Mouse (Mus musculus) left cerebral cortex, adult 8-10 months (tissue): ENCODE measurements at regions not wholly inside any gene's neighbourhood (a gene's known extent, or its start where the extent isn't known, plus 50 kb on each side); places are given as distances from the start of the nearest gene placed in this dataset.

Experiments used
- DNase-seq, 2 experiments: peaks; one replicate each; pipeline ENCODE4 v3.0.0; 2022; ENCODE audit warnings: low spot score in 2 of 2

DNA sequence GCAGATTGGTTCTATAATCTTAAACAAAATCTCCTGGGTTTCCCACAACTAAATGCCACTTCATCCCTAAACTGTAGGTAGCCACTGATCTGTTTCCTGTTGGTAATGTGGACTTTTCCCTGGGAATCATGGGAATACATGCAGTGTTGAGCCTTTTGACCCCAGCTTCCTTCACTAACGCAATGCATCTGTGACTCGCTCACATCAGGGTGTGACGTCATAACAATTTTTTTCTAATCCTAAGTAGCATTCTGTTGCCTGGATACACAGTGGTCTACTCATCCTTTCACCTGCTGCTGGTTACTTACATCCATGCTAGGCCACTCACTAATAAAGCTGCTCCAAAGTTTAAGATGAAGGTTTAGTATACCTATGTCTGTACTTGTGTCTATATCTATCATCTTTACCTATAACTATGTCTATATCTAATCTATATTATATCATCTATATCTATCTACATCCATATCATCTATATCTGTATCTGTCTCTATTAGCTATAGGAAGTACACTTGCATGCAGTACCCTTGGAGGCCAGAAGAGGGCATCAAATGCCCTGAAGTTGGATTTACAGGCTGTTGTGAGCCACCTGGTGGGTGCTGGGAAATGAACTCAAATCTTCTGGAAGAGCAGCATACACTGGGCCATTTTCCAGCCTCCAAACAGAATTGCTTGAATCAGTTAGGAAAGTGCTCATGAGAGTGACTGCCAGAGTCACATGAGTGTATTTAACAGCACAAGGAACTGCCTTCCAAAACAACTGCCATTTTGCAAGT, 157.5 kb upstream of the Rpl34 start:
- DNase-seq = no peak

DNA sequence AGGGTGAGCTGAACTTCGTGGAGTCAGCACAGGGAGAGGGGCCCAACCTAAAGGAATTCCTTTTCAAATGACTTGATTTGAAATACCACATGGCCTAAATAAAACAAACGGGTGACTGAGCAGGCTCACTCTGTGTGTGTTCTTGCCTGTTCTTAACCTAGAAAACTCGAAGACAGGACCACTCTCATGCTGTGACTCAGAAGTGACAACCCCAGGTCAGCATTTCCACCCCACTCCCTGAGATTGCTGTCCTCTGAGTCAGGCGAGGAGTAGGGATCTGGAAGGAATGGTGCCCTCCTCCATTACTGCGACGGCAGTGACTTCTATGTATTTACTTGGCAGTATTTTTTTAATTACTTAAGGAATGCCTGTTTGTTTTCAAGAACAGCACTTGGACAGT, 155.8 kb upstream of the Rpl34 start:
- DNase-seq = no peak

DNA sequence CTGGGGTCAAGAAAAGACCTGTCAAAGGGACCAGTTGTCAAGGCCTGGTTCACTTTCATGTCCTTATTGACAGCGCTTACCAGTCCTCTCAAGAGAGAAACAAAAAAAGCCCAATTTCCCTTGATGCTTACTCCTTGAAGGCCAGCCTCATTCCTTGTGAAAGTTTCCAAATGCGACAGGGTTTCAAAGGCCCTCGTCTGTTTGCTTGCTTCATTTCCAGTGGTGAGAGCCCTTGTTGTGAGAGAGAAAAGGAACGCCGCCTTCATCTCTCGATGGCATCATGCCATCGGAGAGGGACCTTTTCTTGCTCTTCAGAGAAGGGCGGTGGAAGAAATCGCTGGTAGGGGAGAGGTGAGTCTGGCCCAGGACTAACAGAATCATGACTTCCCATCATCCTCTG, 154.2 kb upstream of the Rpl34 start:
- DNase-seq = no peak

DNA sequence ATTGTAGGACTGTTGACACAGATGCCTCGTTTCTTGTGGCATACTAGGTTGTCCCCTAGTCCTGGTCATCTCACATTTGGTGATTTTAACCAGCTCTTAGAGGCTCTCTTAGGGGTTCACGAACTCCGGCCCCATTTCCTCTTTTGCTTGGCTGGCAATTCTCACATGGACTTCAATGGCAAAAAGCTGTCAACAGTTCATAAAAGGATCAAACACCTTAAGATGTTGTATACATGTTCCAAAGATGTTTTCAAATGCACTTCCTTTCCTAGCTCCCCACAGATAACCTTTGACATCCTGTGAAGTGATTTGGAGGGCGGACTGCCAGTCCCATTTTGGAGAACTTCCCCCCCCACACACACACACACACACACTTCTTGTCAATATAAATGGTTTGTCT, 153.7 kb upstream of the Rpl34 start:
- DNase-seq = no peak

DNA sequence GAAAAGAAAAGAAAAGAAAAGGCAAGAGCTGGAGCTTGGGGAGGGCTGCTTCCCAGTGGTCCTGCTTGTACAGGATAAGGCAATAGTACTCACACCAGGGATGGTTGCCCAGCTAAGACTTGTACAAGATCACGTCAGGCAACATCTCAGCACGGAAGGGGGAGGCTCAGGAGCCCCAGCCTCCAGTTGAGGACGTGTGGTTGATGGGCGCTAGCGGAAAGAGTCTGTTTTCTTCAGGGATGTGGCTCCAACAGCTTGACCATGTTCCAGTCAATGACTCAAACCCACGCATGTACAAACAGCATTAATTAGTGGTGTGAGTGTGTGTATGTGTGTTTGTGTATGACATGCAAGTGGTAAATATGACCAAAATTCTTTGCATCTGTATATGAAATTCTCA, 153.1 kb upstream of the Rpl34 start:
- DNase-seq = no peak

- no peak for DNase-seq
Observed at GRCm38 (mm10) chr3:130880482-130880881, 150.3 kb upstream of the Rpl34 start.

DNA sequence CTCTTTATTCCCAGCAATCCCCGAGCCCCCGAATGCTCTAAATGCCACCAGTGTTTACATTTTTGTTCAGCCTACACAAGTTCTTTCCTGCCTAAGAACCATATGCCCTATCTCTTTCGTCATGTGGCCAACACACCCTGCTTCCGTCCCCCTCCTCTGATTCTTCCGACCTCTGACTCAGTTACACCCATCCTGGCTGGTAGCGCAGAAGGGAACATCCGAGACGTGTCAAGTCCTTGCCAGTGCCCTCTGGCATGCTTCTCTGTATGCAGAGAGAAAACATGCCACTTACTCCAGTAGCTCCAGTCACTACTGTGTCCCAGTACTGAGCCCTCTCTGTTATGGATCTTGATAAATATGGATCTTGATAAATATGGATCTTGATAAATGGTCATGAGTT, 149.3 kb upstream of the Rpl34 start:
- no peak for DNase-seq

- DNase-seq = no peak
Observed at GRCm38 (mm10) chr3:130878834-130879233, 148.6 kb upstream of the Rpl34 start.

- no peak for DNase-seq
Observed at GRCm38 (mm10) chr3:130877981-130878380, 147.8 kb upstream of the Rpl34 start.

- DNase-seq = no peak
Observed at GRCm38 (mm10) chr3:130873745-130874144, 143.5 kb upstream of the Rpl34 start.

DNA sequence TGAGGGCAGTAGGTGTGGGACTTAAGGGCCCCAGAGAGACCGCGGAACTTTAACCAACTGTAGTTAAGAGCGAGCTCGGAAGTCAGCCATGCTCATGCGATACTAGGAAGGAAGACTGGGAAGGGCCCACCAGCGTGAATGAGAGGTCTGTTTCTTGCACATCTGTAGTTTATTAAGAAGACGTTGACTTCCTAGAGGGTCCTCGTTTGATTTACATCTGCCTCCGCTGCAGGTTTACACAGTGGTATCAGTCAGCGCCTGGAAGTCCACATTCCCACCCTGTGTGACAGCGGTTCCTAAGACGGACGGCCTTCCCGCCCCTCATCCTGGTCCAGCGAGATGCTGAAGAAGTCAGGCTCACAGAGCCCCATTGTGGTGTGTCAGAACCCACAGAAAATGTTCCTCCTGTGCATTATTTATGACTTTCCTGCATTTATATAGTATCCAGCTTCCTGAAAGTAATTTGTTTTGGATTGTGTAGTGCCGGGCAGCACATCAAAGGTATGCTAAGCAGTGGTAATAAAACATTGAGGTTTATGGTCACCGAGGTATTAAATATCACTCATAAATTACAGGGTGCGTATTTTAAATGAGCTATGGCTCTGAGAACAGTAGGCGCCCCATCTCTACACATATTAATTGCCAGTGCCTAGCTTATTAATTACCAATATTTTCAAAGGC, 136.9 kb upstream of the Rpl34 start:
- DNase-seq = no peak

GRCm38 (mm10) chr3:130864783-130865182, 134.6 kb upstream of the Rpl34 start:
- no peak for DNase-seq

- no peak for DNase-seq
Observed at GRCm38 (mm10) chr3:130863376-130863775, 133.2 kb upstream of the Rpl34 start.

GRCm38 (mm10) chr3:130860315-130860714, 130.1 kb upstream of the Rpl34 start:
- no peak for DNase-seq

DNA sequence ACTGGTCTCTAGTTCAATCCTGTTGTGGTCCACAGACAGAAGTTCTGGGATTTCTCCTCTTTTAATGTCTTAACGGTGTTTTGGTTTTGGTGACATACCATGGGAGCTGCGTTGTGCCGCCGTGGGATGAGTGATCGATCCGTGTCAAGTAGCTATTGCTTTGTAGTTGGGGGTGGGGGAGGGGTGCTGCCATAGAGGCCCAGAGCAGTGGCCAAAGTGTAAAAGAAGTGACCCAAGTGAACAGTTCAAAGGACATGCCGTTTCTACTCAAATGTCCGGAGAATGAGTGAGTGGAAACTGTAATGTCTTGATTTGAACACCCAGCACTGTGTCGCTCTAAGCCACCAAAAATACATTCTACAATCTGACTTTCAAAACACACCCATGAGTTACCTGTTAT, 123.7 kb upstream of the Rpl34 start:
- DNase-seq = no peak

GRCm38 (mm10) chr3:130850766-130851308, 120.6 kb upstream of the Rpl34 start:
- DNase-seq = no peak

- DNase-seq = no peak
Observed at GRCm38 (mm10) chr3:130841755-130842154, 111.6 kb upstream of the Rpl34 start.

DNA sequence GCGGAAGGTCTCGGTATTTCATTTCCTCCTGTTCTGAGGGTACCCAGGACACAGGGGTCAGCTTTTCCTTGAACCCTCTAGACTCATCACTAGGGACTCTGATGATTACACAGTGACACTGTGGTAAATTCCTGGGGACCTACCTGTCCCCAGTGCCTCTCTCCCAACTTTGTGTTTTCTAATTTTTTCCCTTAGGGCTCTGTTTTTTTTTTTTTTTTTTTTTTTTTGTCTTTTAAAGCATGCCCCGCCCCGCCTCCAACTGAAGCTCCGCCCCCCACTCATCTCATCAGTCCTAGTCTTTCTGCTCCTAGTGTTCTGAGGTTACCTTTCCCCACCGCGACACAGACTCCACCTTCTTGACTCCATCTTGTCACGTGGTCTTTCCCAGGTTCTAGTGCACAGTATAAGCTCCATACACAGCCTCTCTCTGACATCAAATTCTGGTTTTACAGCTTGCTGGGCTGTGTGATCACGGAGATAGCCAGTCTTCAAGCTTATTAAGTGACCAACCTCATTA, 109.8 kb upstream of the Rpl34 start:
- DNase-seq = no peak

GRCm38 (mm10) chr3:130838626-130839422, 108.6 kb upstream of the Rpl34 start:
- DNase-seq = no peak

DNA sequence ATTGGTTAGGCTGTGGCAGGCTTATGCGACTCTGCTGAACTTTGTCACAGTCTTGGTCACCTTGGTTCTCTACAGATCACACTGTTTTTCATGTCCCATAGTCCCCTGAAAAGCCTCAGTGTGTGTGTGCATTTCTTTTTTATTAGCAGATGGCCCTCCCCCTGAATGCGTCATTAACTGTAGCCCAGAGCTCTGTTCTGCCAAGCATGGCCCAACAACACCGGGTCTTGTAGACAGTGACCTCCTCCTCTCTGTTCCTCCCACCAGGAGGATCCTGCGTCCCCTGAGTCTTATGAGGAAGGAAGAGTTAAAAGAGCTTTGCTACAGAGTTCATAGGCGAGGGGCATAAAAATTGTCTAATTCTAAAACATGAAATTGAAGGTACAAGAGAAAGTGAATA, 103.5 kb upstream of the Rpl34 start:
- no peak for DNase-seq

DNA sequence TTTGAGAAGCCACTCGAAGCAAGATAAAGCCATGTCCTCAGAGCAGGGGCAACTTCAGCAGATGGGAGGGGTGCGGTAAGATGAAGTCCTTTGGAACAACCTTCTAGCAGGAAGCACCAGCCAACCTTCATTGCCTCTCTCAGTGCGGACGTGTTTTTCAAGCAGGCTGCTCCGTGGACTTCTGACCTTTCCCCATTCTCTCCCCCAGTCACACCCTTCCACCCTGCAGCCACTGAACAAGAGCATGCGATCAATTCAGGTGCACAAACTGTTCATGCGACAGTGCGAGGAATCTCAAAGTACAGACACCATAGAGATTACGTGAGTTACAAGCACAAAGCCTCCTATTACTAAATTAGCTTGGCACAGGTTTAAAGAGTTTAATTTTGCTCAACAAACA, 102.9 kb upstream of the Rpl34 start:
- no peak for DNase-seq

- no peak for DNase-seq
Observed at GRCm38 (mm10) chr3:130831788-130832187, 101.6 kb upstream of the Rpl34 start.
